Mouse (Mus musculus) liver, embryonic 13.5 days (tissue): ENCODE data around the gene Arid5b. TPM values are rescaled to one million over a fixed set of nuclear protein-coding genes. Genes with fewer than 3 reads are reported as not detected.

Experiments
- ATAC-seq: fragments of 200-750 bp; cut with Nextera tagmentation; 2 replicates; pipeline ENCODE4 v1.8.0; 2017; ENCODE audit warnings: low read depth, mild to moderate bottlenecking, moderate number of reproducible peaks, moderate library complexity
- DNase-seq: peaks from one replicate; pipeline ENCODE4 v3.0.0; 2022
- H3K27ac ChIP-seq: fragments of 300-500 bp; sonication (generic); 2 replicates; pipeline ENCODE4 v1.5.1; 2015; ENCODE audit warnings: moderate library complexity, mild to moderate bottlenecking, inconsistent platforms
- H3K27me3 ChIP-seq: fragments of 300-500 bp; sonication (generic); 2 replicates; pipeline ENCODE4 v1.6.1; 2015; ENCODE audit warnings: mild to moderate bottlenecking, inconsistent platforms
- H3K36me3 ChIP-seq: fragments of 300-500 bp; sonication (generic); 2 replicates; pipeline ENCODE4 v1.6.1; 2015; ENCODE audit warnings: mild to moderate bottlenecking, inconsistent platforms
- H3K4me1 ChIP-seq: fragments of 300-500 bp; sonication (generic); replicated peaks from 2 replicates; pipeline ENCODE4 v1.6.1; 2015; ENCODE audit warnings: inconsistent platforms
- H3K4me2 ChIP-seq: fragments of 300-500 bp; sonication (generic); 2 replicates; pipeline ENCODE4 v1.6.1; 2015; ENCODE audit warnings: inconsistent platforms, mild to moderate bottlenecking, moderate library complexity
- H3K4me3 ChIP-seq: fragments of 300-500 bp; sonication (generic); replicated peaks from 2 replicates; pipeline ENCODE4 v1.5.1; 2015; ENCODE audit warnings: mild to moderate bottlenecking, inconsistent platforms
- H3K9ac ChIP-seq: fragments of 300-500 bp; sonication (generic); 2 replicates; pipeline ENCODE4 v1.6.1; 2015; ENCODE audit warnings: mild to moderate bottlenecking, inconsistent platforms
- H3K9me3 ChIP-seq: fragments of 300-500 bp; sonication (generic); replicated peaks from 2 replicates; pipeline ENCODE4 v1.6.1; 2016; ENCODE audit warnings: inconsistent platforms
- WGBS: fragments of 180-500 bp; shearing (Covaris S2); methylation state at CpG from one replicate; pipeline ENCODE4 v1.1.7; 2015; ENCODE audit not compliant: insufficient replicate concordance; 5-methylcytosine and 5-hydroxymethylcytosine counted together
- polyA plus RNA-seq: library from polyadenylated mRNA; unstranded; fragments of >200 nt; fragmentation: Nextera tagmentation; extraction: Ambion mirVana; gene quantifications from 2 replicates; pipeline ENCODE4 v1.2.1, GENCODE M21; 2015

The Arid5b gene
- polyA plus RNA-seq, 1 experiment from 2014 or later = 4.1 TPM

GRCm38 (mm10) chr10:68282466-68283391 lies 4.2 kb upstream of the Arid5b start:
- H3K4me3 ChIP-seq = peak overlapping the region; percentile 51
- H3K4me1 ChIP-seq = peaks cover 18% of the 10 kb centered on the region
- WGBS = 2% methylated on average over 27 of the region's 27 CpGs
- H3K9me3 ChIP-seq = no peaks in the 10 kb centered on the region
- ATAC-seq (peak; percentile 88), DNase-seq (peak; percentile 61)
- peak overlapping the region; percentile 66 for H3K27ac ChIP-seq
- H3K27me3 ChIP-seq = peaks cover 45% of the 10 kb centered on the region
- H3K9ac ChIP-seq = peak overlapping the region; percentile 46
- H3K4me2 ChIP-seq = peak overlapping the region; percentile 68
- H3K36me3 ChIP-seq = no peaks in the 10 kb centered on the region

- no peaks in the 10 kb centered on the region for H3K36me3 ChIP-seq
- no peak overlapping the region for H3K27ac ChIP-seq
- peaks cover 19% of the 10 kb centered on the region for H3K4me1 ChIP-seq
- DNase-seq (no peak), ATAC-seq (no peak)
- H3K4me2 ChIP-seq = no peak overlapping the region
- H3K4me3 ChIP-seq = no peak overlapping the region
- no peak overlapping the region for H3K9ac ChIP-seq
- 52% methylated on average over 3 of the region's 3 CpGs for WGBS
- peaks cover 53% of the 10 kb centered on the region for H3K27me3 ChIP-seq
- H3K9me3 ChIP-seq = no peaks in the 10 kb centered on the region
Measured at GRCm38 (mm10) chr10:68281775-68282106, 3.2 kb upstream of the Arid5b start.

GRCm38 (mm10) chr10:68281076-68281774 lies 2.7 kb upstream of the Arid5b start:
- H3K9ac ChIP-seq = no peak overlapping the region
- H3K27ac ChIP-seq = no peak overlapping the region
- H3K9me3 ChIP-seq = no peaks in the 10 kb centered on the region
- H3K36me3 ChIP-seq = no peaks in the 10 kb centered on the region
- no peak for DNase-seq
- 47% methylated on average over 6 of the region's 6 CpGs for WGBS
- no peak overlapping the region for H3K4me3 ChIP-seq
- no peak overlapping the region for H3K4me2 ChIP-seq
- peaks cover 19% of the 10 kb centered on the region for H3K4me1 ChIP-seq
- ATAC-seq = no peak
- H3K27me3 ChIP-seq = peaks cover 57% of the 10 kb centered on the region

GRCm38 (mm10) chr10:68279516-68280501 lies 1.3 kb upstream of the Arid5b start:
- Histone ChIP-seq H3K36me3 (no peaks in the 10 kb centered on the region), H3K4me2 (peak overlapping the region; percentile 81), H3K27ac (peak overlapping the region; percentile 55), H3K4me3 (peak overlapping the region; percentile 63), H3K27me3 (peaks cover 57% of the 10 kb centered on the region), H3K9me3 (no peaks in the 10 kb centered on the region), H3K4me1 (peaks cover 27% of the 10 kb centered on the region), H3K9ac (peak overlapping the region; percentile 54)
- DNase-seq = no peak
- no peak for ATAC-seq
- under 1% methylated on average over 41 of the region's 41 CpGs for WGBS

- no peak for ATAC-seq
Measured at GRCm38 (mm10) chr10:68277671-68278151, 829 bp downstream of the Arid5b start.

GRCm38 (mm10) chr10:68276976-68277441 lies 1.5 kb downstream of the Arid5b start:
- peak overlapping the region; percentile 66 for H3K9ac ChIP-seq
- H3K9me3 ChIP-seq = no peaks in the 10 kb centered on the region
- peak overlapping the region; percentile 81 for H3K4me2 ChIP-seq
- DNase-seq (no peak), ATAC-seq (peak; percentile 60)
- H3K4me1 ChIP-seq = peaks cover 17% of the 10 kb centered on the region
- no peaks in the 10 kb centered on the region for H3K36me3 ChIP-seq
- H3K27ac ChIP-seq = peak overlapping the region; percentile 71
- peak overlapping the region; percentile 63 for H3K4me3 ChIP-seq
- 0% methylated on average over 32 of the region's 34 CpGs for WGBS
- H3K27me3 ChIP-seq = peaks cover 53% of the 10 kb centered on the region

More at GRCm38 (mm10) chr10:68277671-68278151, 829 bp downstream of the Arid5b start:
- Histone ChIP-seq H3K27ac (peak overlapping the region; percentile 50), H3K4me3 (peak overlapping the region; percentile 63), H3K27me3 (peaks cover 57% of the 10 kb centered on the region), H3K9ac (peak overlapping the region; percentile 66), H3K9me3 (no peaks in the 10 kb centered on the region), H3K36me3 (no peaks in the 10 kb centered on the region), H3K4me2 (peak overlapping the region; percentile 81), H3K4me1 (peaks cover 24% of the 10 kb centered on the region)
- no peak for DNase-seq
- WGBS = under 1% methylated on average over 15 of the region's 15 CpGs

GRCm38 (mm10) chr10:68276350-68276975 lies 2.1 kb downstream of the Arid5b start:
- peak overlapping the region; percentile 63 for H3K4me3 ChIP-seq
- DNase-seq (no peak), ATAC-seq (peak; percentile 72)
- H3K27ac ChIP-seq = peak overlapping the region; percentile 71
- H3K9ac ChIP-seq = peak overlapping the region; percentile 66
- peaks cover 48% of the 10 kb centered on the region for H3K27me3 ChIP-seq
- WGBS = under 1% methylated on average over 25 of the region's 29 CpGs
- no peaks in the 10 kb centered on the region for H3K9me3 ChIP-seq
- no peaks in the 10 kb centered on the region for H3K36me3 ChIP-seq
- peaks cover 14% of the 10 kb centered on the region; the same call in 1 of the 2 replicates for H3K4me1 ChIP-seq
- peak overlapping the region; percentile 81 for H3K4me2 ChIP-seq

- Histone ChIP-seq H3K27me3 (peaks cover 34% of the 10 kb centered on the region), H3K4me2 (peak overlapping the region; percentile 29), H3K9ac (no peak overlapping the region), H3K9me3 (no peaks in the 10 kb centered on the region), H3K36me3 (no peaks in the 10 kb centered on the region), H3K4me1 (peaks cover 14% of the 10 kb centered on the region; the same call in 1 of the 2 replicates), H3K4me3 (no peak overlapping the region), H3K27ac (no peak overlapping the region)
- 21% methylated on average over 18 of the region's 18 CpGs for WGBS
- DNase-seq (no peak), ATAC-seq (no peak)
Measured at GRCm38 (mm10) chr10:68274900-68275760, 3.4 kb downstream of the Arid5b start.

GRCm38 (mm10) chr10:68269789-68270188 lies 8.8 kb downstream of the Arid5b start:
- no peaks in the 10 kb centered on the region for H3K36me3 ChIP-seq
- H3K27me3 ChIP-seq = no peaks in the 10 kb centered on the region
- peaks cover 17% of the 10 kb centered on the region for H3K4me1 ChIP-seq
- no peak overlapping the region for H3K27ac ChIP-seq
- H3K4me3 ChIP-seq = no peak overlapping the region
- H3K9ac ChIP-seq = no peak overlapping the region
- no peak for ATAC-seq
- WGBS = 80% methylated on average over 10 of the region's 10 CpGs
- no peaks in the 10 kb centered on the region for H3K9me3 ChIP-seq
- no peak overlapping the region for H3K4me2 ChIP-seq
- no peak for DNase-seq
